Mouse (Mus musculus) limb, embryonic 11.5 days (tissue): ENCODE data around the gene Kcnh6. TPM values are rescaled to one million over a fixed set of nuclear protein-coding genes. Genes with fewer than 3 reads are reported as not detected.
"Not testable (repeated sequence)": the region's sequence is repeated elsewhere in the genome, so short reads cannot be mapped to it uniquely, and the experiment has no call there.

Experiments used
- ATAC-seq: fragments of 200-750 bp; cut with Nextera tagmentation; 2 replicates; pipeline ENCODE4 v1.8.0; 2017; ENCODE audit warnings: low read depth; ENCODE audit not compliant: insufficient number of reproducible peaks, low FRiP score, low TSS enrichment
- DNase-seq: peaks from one replicate; pipeline ENCODE4 v3.0.0-alpha.2; 2015; ENCODE audit warnings: low spot score
- H3K27ac ChIP-seq: fragments of 300-500 bp; sonication (generic); replicated peaks from 2 replicates; pipeline ENCODE4 v1.5.1; 2014; ENCODE audit warnings: low read depth, mild to moderate bottlenecking, low read length
- H3K27me3 ChIP-seq: fragments of 300-500 bp; sonication (generic); 2 replicates; pipeline ENCODE4 v1.6.1; 2014; ENCODE audit warnings: mild to moderate bottlenecking, low read length, mixed read lengths; ENCODE audit not compliant: control insufficient read depth, insufficient read depth
- H3K36me3 ChIP-seq: fragments of 300-500 bp; sonication (generic); 2 replicates; pipeline ENCODE4 v1.6.1; 2014; ENCODE audit warnings: mild to moderate bottlenecking, low read length, moderate library complexity, mixed read lengths; ENCODE audit not compliant: control insufficient read depth, insufficient read depth
- H3K4me1 ChIP-seq: fragments of 300-500 bp; sonication (generic); 2 replicates; pipeline ENCODE4 v1.6.1; 2014; ENCODE audit warnings: low read length, mixed read lengths; ENCODE audit not compliant: control insufficient read depth, insufficient read depth
- H3K4me2 ChIP-seq: fragments of 300-500 bp; sonication (generic); 2 replicates; pipeline ENCODE4 v1.6.1; 2014; ENCODE audit warnings: low read depth, mild to moderate bottlenecking, moderate library complexity; ENCODE audit not compliant: severe bottlenecking
- H3K4me3 ChIP-seq: fragments of 300-500 bp; sonication (generic); 2 replicates; pipeline ENCODE4 v1.5.1; 2014; ENCODE audit warnings: low read depth, low read length
- H3K9ac ChIP-seq: fragments of 300-500 bp; sonication (generic); 2 replicates; pipeline ENCODE4 v1.6.1; 2014; ENCODE audit warnings: mild to moderate bottlenecking, low read length
- H3K9me3 ChIP-seq: fragments of 300-500 bp; sonication (generic); 2 replicates; pipeline ENCODE4 v1.6.1; 2016; ENCODE audit warnings: low read length; ENCODE audit not compliant: control insufficient read depth
- WGBS: fragments of 180-500 bp; shearing (Covaris S2); extraction: QIAGEN DNeasy Blood & Tissue Kit; methylation state at CpG from one replicate; pipeline ENCODE4 v1.1.7; 2014; 5-methylcytosine and 5-hydroxymethylcytosine counted together
- polyA plus RNA-seq: library from polyadenylated mRNA; unstranded; fragments of >200 nt; fragmentation: Nextera tagmentation; extraction: Ambion mirVana; gene quantifications from 2 replicates; pipeline ENCODE4 v1.2.1, GENCODE M21; 2014

Gene Kcnh6
- polyA plus RNA-seq, 1 experiment from 2014 or later: 0.39 TPM

DNA sequence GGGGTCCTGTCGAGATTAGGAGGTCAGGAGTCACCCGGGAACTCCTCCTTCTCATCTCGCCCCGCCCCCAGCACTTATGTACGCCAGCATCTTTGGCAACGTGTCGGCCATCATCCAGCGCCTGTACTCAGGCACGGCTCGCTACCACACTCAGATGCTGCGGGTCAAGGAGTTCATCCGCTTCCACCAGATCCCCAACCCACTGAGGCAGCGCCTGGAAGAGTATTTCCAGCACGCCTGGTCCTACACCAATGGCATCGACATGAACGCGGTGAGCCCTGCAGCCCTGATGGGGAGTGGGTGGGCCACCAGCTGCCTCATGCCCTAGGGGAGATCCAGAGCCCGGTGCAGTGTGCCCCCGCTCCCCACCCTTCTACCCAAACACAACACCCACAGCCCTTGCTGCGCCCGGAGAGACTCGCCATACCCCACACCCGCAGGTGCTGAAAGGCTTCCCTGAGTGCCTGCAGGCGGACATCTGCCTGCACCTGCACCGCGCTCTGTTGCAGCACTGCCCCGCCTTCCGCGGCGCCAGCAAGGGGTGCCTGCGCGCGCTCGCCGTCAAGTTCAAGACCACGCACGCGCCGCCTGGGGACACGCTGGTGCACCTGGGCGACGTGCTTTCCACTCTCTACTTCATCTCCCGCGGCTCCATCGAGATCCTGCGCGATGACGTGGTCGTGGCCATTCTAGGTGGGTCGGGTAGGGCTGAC lies 12.3 kb downstream of the Kcnh6 start:
- ATAC-seq: 0 out of 2 replicates have a peak, but pooled peaks have one; percentile 23
- Histone ChIP-seq H3K27me3 (peaks cover 22% of the 10 kb centered on the region), H3K9ac (no peak overlapping the region), H3K36me3 (no peaks in the 10 kb centered on the region), H3K4me1 (peaks cover 5% of the 10 kb centered on the region), H3K9me3 (no peaks in the 10 kb centered on the region), H3K4me3 (peak overlapping the region; percentile 20), H3K4me2 (peak overlapping the region; percentile 58), H3K27ac (no peak overlapping the region)
- under 1% methylated on average over 50 of the region's 50 CpGs for WGBS
- peak; percentile 40 for DNase-seq

DNA sequence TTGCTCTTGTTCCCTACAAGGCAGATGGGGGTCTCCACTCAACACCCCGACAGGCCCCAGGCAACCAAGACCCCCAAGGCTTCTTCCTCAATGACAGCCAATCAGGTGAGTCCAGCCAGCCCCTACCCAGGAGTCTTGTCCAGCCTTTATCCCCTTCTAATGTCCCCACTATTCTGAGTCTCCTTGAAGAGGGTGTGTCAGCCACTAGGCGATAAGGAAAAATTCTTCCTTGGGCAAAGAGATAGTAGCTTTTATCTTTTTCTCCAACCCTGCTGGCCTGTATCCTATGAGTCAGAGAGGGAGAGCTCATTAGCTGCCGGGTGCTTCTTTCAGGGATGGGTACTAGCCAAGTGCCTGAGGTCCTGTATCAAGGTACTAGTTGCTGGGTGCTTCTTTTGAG lies 17.9 kb downstream of the Kcnh6 start:
- H3K27ac ChIP-seq: no peak overlapping the region
- ATAC-seq (no peak), DNase-seq (no peak)
- no peaks in the 10 kb centered on the region for H3K36me3 ChIP-seq
- H3K27me3 ChIP-seq: peaks cover 8% of the 10 kb centered on the region
- no peak overlapping the region for H3K4me2 ChIP-seq
- no peak overlapping the region for H3K9ac ChIP-seq
- 94% methylated on average over 3 of the region's 3 CpGs for WGBS
- H3K4me1 ChIP-seq: no peaks in the 10 kb centered on the region
- H3K9me3 ChIP-seq: no peaks in the 10 kb centered on the region
- no peak overlapping the region for H3K4me3 ChIP-seq

- peak; percentile 74 for DNase-seq
Measured at GRCm38 (mm10) chr11:106026465-106027151, 18.7 kb downstream of the Kcnh6 start.

DNA sequence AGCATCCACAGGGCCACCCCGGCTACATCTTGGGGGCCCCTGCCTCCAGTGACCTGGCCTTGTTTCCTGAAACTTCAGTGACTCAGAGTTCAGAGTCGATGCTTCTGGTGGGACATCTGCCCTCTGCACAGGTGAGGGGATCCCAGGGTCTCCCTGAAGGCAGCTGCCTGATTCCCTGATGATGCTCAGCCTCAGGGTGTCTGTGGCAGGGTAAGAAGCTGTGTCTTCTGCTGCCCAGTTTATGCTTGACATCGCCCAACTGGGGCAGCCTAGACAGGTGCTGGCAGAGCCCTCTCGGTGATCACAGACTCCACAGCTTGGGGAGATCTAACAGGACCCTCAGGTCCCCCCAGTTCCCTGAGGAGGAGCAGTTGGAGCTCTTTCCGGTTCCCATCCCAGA lies 19.7 kb downstream of the Kcnh6 start:
- Histone ChIP-seq H3K9me3 (no peaks in the 10 kb centered on the region), H3K4me3 (no peak overlapping the region), H3K4me1 (no peaks in the 10 kb centered on the region), H3K4me2 (no peak overlapping the region), H3K27ac (no peak overlapping the region), H3K9ac (no peak overlapping the region), H3K36me3 (no peaks in the 10 kb centered on the region), H3K27me3 (no peaks in the 10 kb centered on the region)
- WGBS: 96% methylated on average over 5 of the region's 5 CpGs
- DNase-seq (no peak), ATAC-seq (peak; percentile 44; the same call in 1 of the 2 replicates)

More at GRCm38 (mm10) chr11:106026465-106027151, 18.7 kb downstream of the Kcnh6 start:
- Histone ChIP-seq H3K9me3 (no peaks in the 10 kb centered on the region), H3K4me1 (no peaks in the 10 kb centered on the region), H3K36me3 (no peaks in the 10 kb centered on the region), H3K9ac (no peak overlapping the region), H3K4me2 (no peak overlapping the region), H3K4me3 (no peak overlapping the region), H3K27ac (no peak overlapping the region), H3K27me3 (0 out of 2 replicates have a peak, but pooled peaks cover under 1% of the 10 kb centered on the region)
- 40% methylated on average over 11 of the region's 11 CpGs for WGBS
- no peak for ATAC-seq

DNA sequence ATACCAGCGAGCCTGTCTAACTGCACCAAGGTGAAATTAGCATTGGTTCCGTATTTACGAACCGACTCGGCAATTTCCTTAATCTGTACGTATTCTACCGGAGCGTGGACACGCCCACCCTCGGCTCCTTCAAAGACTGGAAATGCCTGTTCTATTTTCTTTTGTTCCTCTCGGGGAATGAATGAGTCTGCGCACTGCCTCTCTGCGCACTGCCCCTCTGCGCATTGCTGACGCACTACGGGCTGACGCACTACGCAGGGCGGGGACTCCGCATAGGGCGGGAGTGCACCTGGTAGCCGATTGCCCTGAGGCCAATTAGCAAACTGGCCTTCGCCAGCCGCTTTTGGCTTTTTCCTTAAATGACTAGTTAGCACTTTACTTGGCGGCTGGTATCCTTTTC lies 24.1 kb downstream of the Kcnh6 start:
- not testable (repeated sequence) for DNase-seq, H3K4me2 ChIP-seq, H3K9me3 ChIP-seq, H3K27me3 ChIP-seq, H3K27ac ChIP-seq, ATAC-seq, H3K9ac ChIP-seq, H3K4me1 ChIP-seq, H3K36me3 ChIP-seq
- H3K4me3 ChIP-seq: peak overlapping the region; percentile 23
- 50% methylated on average over 7 of the region's 25 CpGs for WGBS

DNA sequence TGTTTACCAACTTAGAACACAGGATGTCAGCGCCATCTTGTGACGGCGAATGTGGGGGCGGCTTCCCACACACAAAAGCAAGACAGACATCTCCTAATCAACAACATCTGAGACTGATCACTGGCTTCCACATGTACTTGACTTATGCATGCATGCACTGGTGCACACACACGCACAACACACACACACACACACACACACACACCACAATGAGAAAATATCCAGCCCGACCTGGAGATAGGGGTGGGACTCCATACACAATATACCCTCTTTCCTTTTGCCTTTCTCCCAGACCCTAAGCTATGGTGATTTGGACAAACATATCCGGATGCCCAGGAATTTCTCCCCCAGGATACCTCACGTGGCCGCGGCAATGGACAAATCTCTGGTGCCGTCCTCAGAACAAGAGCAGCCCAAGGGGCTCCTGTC lies 25.6 kb downstream of the Kcnh6 start:
- Histone ChIP-seq H3K36me3 (no peaks in the 10 kb centered on the region), H3K9me3 (no peaks in the 10 kb centered on the region), H3K4me1 (peaks cover 3% of the 10 kb centered on the region; the same call in 1 of the 2 replicates), H3K27ac (peak overlapping the region; percentile 66), H3K4me3 (no peak overlapping the region), H3K4me2 (peak overlapping the region; percentile 22), H3K9ac (peak overlapping the region; percentile 28; the same call in 1 of the 2 replicates), H3K27me3 (no peaks in the 10 kb centered on the region)
- ATAC-seq (peak; percentile 63), DNase-seq (peak; percentile 59)
- WGBS: 35% methylated on average over 11 of the region's 11 CpGs

GRCm38 (mm10) chr11:106034986-106035385 lies 27.1 kb downstream of the Kcnh6 start:
- Histone ChIP-seq H3K9me3 (no peaks in the 10 kb centered on the region), H3K4me1 (peaks cover 3% of the 10 kb centered on the region; the same call in 1 of the 2 replicates), H3K36me3 (no peaks in the 10 kb centered on the region), H3K4me3 (no peak overlapping the region), H3K27ac (no peak overlapping the region), H3K4me2 (no peak overlapping the region), H3K27me3 (no peaks in the 10 kb centered on the region), H3K9ac (no peak overlapping the region)
- DNase-seq (no peak), ATAC-seq (no peak)
- WGBS: 89% methylated on average over 9 of the region's 9 CpGs

- DNase-seq (peak; percentile 100), ATAC-seq (peak; percentile 97)
- H3K36me3 ChIP-seq: no peaks in the 10 kb centered on the region
- peaks cover 3% of the 10 kb centered on the region; the same call in 1 of the 2 replicates for H3K4me1 ChIP-seq
- H3K4me3 ChIP-seq: peak within 1 kb of the TSS; percentile 99
- H3K9me3 ChIP-seq: no peaks in the 10 kb centered on the region
- H3K27me3 ChIP-seq: no peaks in the 10 kb centered on the region
- peak within 1 kb of the TSS; percentile 72; the same call in 1 of the 2 replicates for H3K27ac ChIP-seq
- WGBS: under 1% methylated on average over 66 of the region's 66 CpGs
- peak within 1 kb of the TSS; percentile 86 for H3K9ac ChIP-seq
- peak within 1 kb of the TSS; percentile 86 for H3K4me2 ChIP-seq
Measured at GRCm38 (mm10) chr11:106036548-106037417, 28.9 kb downstream of the Kcnh6 start, which contains the start of gene Dcaf7. Gene Dcaf7 (plus strand): TSS chr11:106036872.
